Mouse (Mus musculus) small intestine, adult 2 months (tissue): ENCODE results near the gene Hpn.

ENCODE experiments used
- CTCF ChIP-seq: fragments of 200-500 bp; IDR thresholded peaks from 2 replicates; pipeline ENCODE4 v1.5.1; 2012; ENCODE audit warnings: low read depth, mild to moderate bottlenecking, control low read depth, inconsistent platforms, low read length, moderate library complexity, mixed read lengths; ENCODE audit not compliant: insufficient replicate concordance, insufficient read length; ENCODE audit errors: extremely low read depth
- POLR2A ChIP-seq: fragments of 200-500 bp; IDR thresholded peaks from 2 replicates; pipeline ENCODE4 v1.6.1; 2012; ENCODE audit warnings: low read depth, mild to moderate bottlenecking, control low read depth, inconsistent platforms, low read length, moderate library complexity

GRCm38 (mm10) chr7:31079670-31080069, 35.4 kb downstream of the Hpn start:
- TF ChIP-seq CTCF, result no peak
- no peak for TF ChIP-seq POLR2A
